Mouse (Mus musculus) thymus, adult 2 months (tissue): Measurements from ENCODE around the gene Flnb.

Experiments
- CTCF ChIP-seq: fragments of 200-500 bp; IDR thresholded peaks from 2 replicates; pipeline ENCODE4 v1.5.1; 2012; ENCODE audit warnings: mild to moderate bottlenecking, control low read depth, low read length, moderate library complexity, borderline replicate concordance; ENCODE audit not compliant: control insufficient read depth, poor library complexity, insufficient read depth; ENCODE audit errors: extremely low read depth
- POLR2A ChIP-seq: fragments of 200-500 bp; IDR thresholded peaks from 2 replicates; pipeline ENCODE4 v1.6.1; 2012; ENCODE audit warnings: mild to moderate bottlenecking, low read length, control low read depth, moderate library complexity; ENCODE audit not compliant: control insufficient read depth, poor library complexity, insufficient read depth; ENCODE audit errors: extremely low read depth

DNA sequence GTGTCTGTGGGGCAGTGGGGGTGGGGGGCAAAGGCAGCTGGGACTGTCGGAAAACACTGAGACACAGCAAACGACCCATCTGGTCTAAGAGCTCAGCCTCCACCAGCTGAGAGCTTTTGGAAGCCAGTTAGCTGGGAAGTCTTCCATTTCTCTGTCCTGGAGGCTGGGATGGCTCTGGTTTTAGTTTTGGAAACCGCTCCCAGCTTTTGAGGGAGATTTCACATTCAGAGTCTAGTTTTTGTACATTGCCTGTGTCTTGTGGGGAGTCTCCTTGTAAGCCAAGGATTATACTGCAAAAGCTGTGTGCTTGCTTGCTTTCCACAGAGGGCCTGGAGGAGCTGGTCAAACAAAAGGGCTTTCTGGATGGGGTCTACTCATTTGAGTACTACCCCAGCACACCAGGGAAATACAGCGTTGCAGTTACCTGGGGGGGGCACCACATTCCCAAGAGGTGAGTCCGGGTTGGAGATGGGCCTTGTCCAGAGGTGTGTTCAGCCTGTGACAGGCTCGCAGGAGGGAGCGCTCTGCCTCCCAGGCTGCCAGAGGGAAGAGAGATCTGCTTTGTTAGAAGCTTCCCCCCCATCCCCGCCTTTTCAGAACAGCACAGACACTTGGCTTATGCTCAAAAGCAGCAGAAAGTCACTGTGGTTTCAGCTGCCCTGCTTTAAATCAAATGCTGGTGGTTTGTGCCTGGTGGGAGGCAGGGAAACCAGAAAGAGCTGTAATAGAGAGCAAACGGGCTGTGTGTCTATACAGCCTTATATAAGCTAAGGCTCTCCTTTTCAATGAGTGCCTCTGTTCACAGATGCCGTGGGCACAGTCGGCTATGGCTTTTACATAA, 71.3 kb downstream of the Flnb start:
- TF ChIP-seq POLR2A (no peak), CTCF (no peak)
